Mouse (Mus musculus) thymus, adult 2 months (tissue): Measurements from ENCODE around the gene Piezo1.

ENCODE experiments used
- CTCF ChIP-seq: fragments of 200-500 bp; IDR thresholded peaks from 2 replicates; pipeline ENCODE4 v1.5.1; 2012; ENCODE audit warnings: mild to moderate bottlenecking, control low read depth, low read length, moderate library complexity, borderline replicate concordance; ENCODE audit not compliant: control insufficient read depth, poor library complexity, insufficient read depth; ENCODE audit errors: extremely low read depth
- POLR2A ChIP-seq: fragments of 200-500 bp; IDR thresholded peaks from 2 replicates; pipeline ENCODE4 v1.6.1; 2012; ENCODE audit warnings: mild to moderate bottlenecking, low read length, control low read depth, moderate library complexity; ENCODE audit not compliant: control insufficient read depth, poor library complexity, insufficient read depth; ENCODE audit errors: extremely low read depth

DNA sequence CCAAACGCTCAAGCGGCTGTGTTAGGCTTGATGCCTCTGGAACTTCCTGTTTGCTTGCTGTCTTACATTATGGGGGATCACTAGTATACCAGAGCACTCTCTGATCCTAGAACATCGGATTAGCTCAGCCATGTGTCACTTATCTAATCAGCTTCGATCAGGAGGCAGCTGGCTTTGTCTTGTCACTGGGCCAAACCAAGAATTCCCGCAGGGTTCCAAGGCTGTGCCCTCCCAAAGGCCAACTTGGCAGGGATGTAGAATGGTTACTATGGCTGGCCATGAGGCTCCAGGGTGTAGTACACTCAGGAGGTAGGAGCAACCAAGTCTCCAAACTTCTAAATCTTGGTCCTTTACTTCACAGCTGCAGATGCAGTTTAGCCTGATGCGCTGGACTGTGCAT is 15.6 kb upstream of the Piezo1 start:
- no peak for TF ChIP-seq CTCF
- TF ChIP-seq POLR2A, result no peak
